In the genomic region with DNA sequence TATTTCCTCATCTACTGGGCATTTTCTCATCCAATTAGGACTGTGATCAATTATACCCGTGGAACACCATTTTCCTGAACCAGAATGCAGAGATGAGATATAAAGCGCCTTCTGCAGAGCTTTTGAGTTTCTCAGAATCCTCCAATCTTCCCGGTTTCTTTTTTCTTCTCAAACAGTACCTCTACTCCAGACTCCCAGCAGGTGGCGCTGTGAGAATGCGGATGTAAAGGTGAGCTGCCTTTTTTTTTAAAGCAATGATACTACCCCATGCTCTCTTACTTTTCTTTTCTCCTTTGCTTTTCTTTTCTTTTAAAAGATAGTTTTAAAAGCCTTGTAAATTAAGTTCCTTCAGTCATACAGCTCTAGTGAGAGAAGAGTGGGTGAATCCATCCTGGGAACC, we compare ENCODE assay signal across 9 mouse cellular contexts.
A peak's percentile ranks its signal among the peaks of the same experiment; 100 is the strongest.
DNase-seq lines count a peak whose midpoint lies in the region; ATAC-seq and TF ChIP-seq lines count a peak whose summit lies in the region.
"Had no signal": no experiment of that assay in that cellular context is flagged by ENCODE, and none has a peak within 500 bp of the region (broad histone marks: within the 10 kb centered on the region; RNA-seq: fewer than 3 reads in every experiment).

No protein-coding gene starts in this region.

- H3K9ac ChIP-seq in liver, embryonic 12.5 days, result no peak overlapping the region
- H3K9ac ChIP-seq in liver, embryonic 14.5 days (replicated peaks), result no peak overlapping the region
- H3K9ac ChIP-seq: embryonic facial prominence, embryonic 12.5 days had no signal

- no peaks in the 10 kb centered on the region for H3K27me3 ChIP-seq in liver, embryonic 12.5 days (replicated peaks)
- H3K27me3 ChIP-seq in cerebellum, adult 2 months (ENCODE audit: control insufficient read depth, insufficient read depth, low read length), result no peaks in the 10 kb centered on the region
- no peaks in the 10 kb centered on the region for H3K27me3 ChIP-seq in liver, embryonic 14.5 days (ENCODE audit: control insufficient read depth, insufficient read depth, low read length)

- 3% methylated on average over 5 of the region's 5 CpGs for WGBS in liver, embryonic 12.5 days (ENCODE audit: insufficient replicate concordance)
- WGBS in cerebellum, adult 2 months, result 8% methylated on average over 5 of the region's 5 CpGs
- 12% methylated on average over 5 of the region's 5 CpGs for WGBS in liver, embryonic 14.5 days (ENCODE audit: insufficient replicate concordance)

- TF ChIP-seq EP300 in liver, embryonic 14.5 days (IDR thresholded peaks at IDR 0.05; ENCODE audit: low read depth), result no peak

- no peak for TF ChIP-seq POLR2A in cerebellum, adult 2 months (IDR thresholded peaks at IDR 0.05; ENCODE audit: borderline replicate concordance, insufficient read depth, low read length)

- DNase-seq in liver, result peak; percentile 67
- DNase-seq in cerebellum, adult 2 months, result peak; percentile 51 to 66
- peak; percentile 44 to 95 for DNase-seq in frontal cortex, adult 2 months (ENCODE audit: extremely low spot score in 1 of 2, low spot score in 1 of 2)
- peak; percentile 59 to 83 for DNase-seq in kidney, postnatal 25 days
- DNase-seq in liver, embryonic 14.5 days (ENCODE audit: low read depth in 3 of 3, low spot score in 3 of 3), result peak in 1 of 3 experiments; percentile 5
- peak; percentile 82 for DNase-seq in retina, embryonic 14.5 days (ENCODE audit: low spot score)

- no peak overlapping the region for H3K4me3 ChIP-seq in liver, embryonic 12.5 days
- no peak overlapping the region for H3K4me3 ChIP-seq in cerebellum, adult 2 months (replicated peaks; ENCODE audit: insufficient read depth, low read depth, low read length)
- H3K4me3 ChIP-seq in liver, embryonic 14.5 days (ENCODE audit: insufficient read depth in 1 of 2, low read depth in 2 of 2, low read length in 2 of 2), result no peak overlapping the region
- H3K4me3 ChIP-seq: embryonic facial prominence, embryonic 12.5 days had no signal

- no peaks in the 10 kb centered on the region for H3K4me1 ChIP-seq in liver, embryonic 12.5 days
- H3K4me1 ChIP-seq in cerebellum, adult 2 months (ENCODE audit: control insufficient read depth, insufficient read depth, low read length), result no peaks in the 10 kb centered on the region
- H3K4me1 ChIP-seq in liver, embryonic 14.5 days (replicated peaks; ENCODE audit: control insufficient read depth in 2 of 2, insufficient read depth in 2 of 2, low read length in 1 of 2), result no peaks in the 10 kb centered on the region
- H3K4me1 ChIP-seq: embryonic facial prominence, embryonic 12.5 days had no signal

- TF ChIP-seq CTCF in cerebellum, adult 2 months (IDR thresholded peaks at IDR 0.05; ENCODE audit: borderline replicate concordance, insufficient read depth, low read depth, low read length), result peak; percentile 65
- TF ChIP-seq CTCF in liver, embryonic 14.5 days (IDR thresholded peaks at IDR 0.05; ENCODE audit: low read depth), result peak; percentile 46; the same call in 1 of the 2 replicates

- H3K36me3 ChIP-seq in liver, embryonic 12.5 days, result no peaks in the 10 kb centered on the region
- H3K36me3 ChIP-seq in liver, embryonic 14.5 days (replicated peaks; ENCODE audit: control insufficient read depth, insufficient read depth, low read depth), result no peaks in the 10 kb centered on the region
- H3K36me3 ChIP-seq: embryonic facial prominence, embryonic 12.5 days had no signal

- no peak overlapping the region for H3K27ac ChIP-seq in liver, embryonic 12.5 days
- no peak overlapping the region for H3K27ac ChIP-seq in cerebellum, adult 2 months (ENCODE audit: insufficient read depth, low read length)
- H3K27ac ChIP-seq in liver, embryonic 14.5 days, result no peak overlapping the region
- H3K27ac ChIP-seq: embryonic facial prominence, embryonic 12.5 days had no signal

- H3K9me3 ChIP-seq in liver, embryonic 12.5 days (replicated peaks), result no peaks in the 10 kb centered on the region
- no peaks in the 10 kb centered on the region for H3K9me3 ChIP-seq in liver, embryonic 14.5 days (ENCODE audit: control insufficient read depth, low read length)

- H3K4me2 ChIP-seq in liver, embryonic 12.5 days, result no peak overlapping the region
- no peak overlapping the region for H3K4me2 ChIP-seq in liver, embryonic 14.5 days (ENCODE audit: low read depth)
- H3K4me2 ChIP-seq: embryonic facial prominence, embryonic 12.5 days had no signal

- no peak for ATAC-seq in liver, embryonic 12.5 days
- ATAC-seq in liver, embryonic 14.5 days (ENCODE audit: insufficient read depth), result no peak
- no peak for ATAC-seq in inflammation-experienced regulatory T-cells, adult 6 months
